Mouse (Mus musculus) heart, embryonic 16.5 days (tissue): ENCODE data around the gene Mef2a. TPM values are rescaled to one million over a fixed set of nuclear protein-coding genes. Genes with fewer than 3 reads are reported as not detected.

Experiments used
- ATAC-seq: fragments of 200-750 bp; cut with Nextera tagmentation; replicated peaks from 2 replicates; pipeline ENCODE4 v1.8.0; 2017; ENCODE audit warnings: moderate number of reproducible peaks; ENCODE audit not compliant: insufficient read depth, low FRiP score; ENCODE audit errors: extremely low read depth
- H3K27ac ChIP-seq: fragments of 300-500 bp; sonication (generic); 2 replicates; pipeline ENCODE4 v1.5.1; 2014; ENCODE audit warnings: mild to moderate bottlenecking, low read length, control low read depth, moderate library complexity
- H3K27me3 ChIP-seq: fragments of 300-500 bp; sonication (generic); 2 replicates; pipeline ENCODE4 v1.6.1; 2014; ENCODE audit warnings: low read length, mixed read lengths; ENCODE audit not compliant: control insufficient read depth, insufficient read depth
- H3K36me3 ChIP-seq: fragments of 300-500 bp; sonication (generic); 2 replicates; pipeline ENCODE4 v1.6.1; 2014; ENCODE audit not compliant: control insufficient read depth, insufficient read depth
- H3K4me1 ChIP-seq: fragments of 300-500 bp; sonication (generic); 2 replicates; pipeline ENCODE4 v1.6.1; 2014; ENCODE audit warnings: low read length, mixed read lengths; ENCODE audit not compliant: control insufficient read depth, insufficient read depth
- H3K4me2 ChIP-seq: fragments of 300-500 bp; sonication (generic); 2 replicates; pipeline ENCODE4 v1.6.1; 2014; ENCODE audit warnings: low read depth, mild to moderate bottlenecking, control low read depth, low read length
- H3K4me3 ChIP-seq: fragments of 300-500 bp; sonication (generic); 2 replicates; pipeline ENCODE4 v1.5.1; 2014; ENCODE audit warnings: mild to moderate bottlenecking, control low read depth, low read length
- H3K9ac ChIP-seq: fragments of 300-500 bp; sonication (generic); 2 replicates; pipeline ENCODE4 v1.6.1; 2014; ENCODE audit warnings: low read length, control low read depth
- H3K9me3 ChIP-seq: fragments of 300-500 bp; sonication (generic); replicated peaks from 2 replicates; pipeline ENCODE4 v1.6.1; 2016; ENCODE audit warnings: low read length; ENCODE audit not compliant: control insufficient read depth
- WGBS: fragments of 180-500 bp; shearing (Covaris S2); extraction: QIAGEN DNeasy Blood & Tissue Kit; methylation state at CpG from one replicate; pipeline ENCODE4 v1.1.7; 2014; 5-methylcytosine and 5-hydroxymethylcytosine counted together
- polyA plus RNA-seq: library from polyadenylated mRNA; unstranded; fragments of >200 nt; fragmentation: Nextera tagmentation; extraction: Ambion mirVana; gene quantifications from 2 replicates; pipeline ENCODE4 v1.2.1, GENCODE M21; 2015

Mef2a gene
- polyA plus RNA-seq, 1 experiment from 2014 or later = 119 TPM

GRCm38 (mm10) chr7:67352989-67353388, 19.7 kb downstream of the Mef2a start:
- Histone ChIP-seq H3K36me3 (peaks cover 10% of the 10 kb centered on the region; the same call in 1 of the 2 replicates), H3K4me1 (0 out of 2 replicates have a peak, but pooled peaks cover 3% of the 10 kb centered on the region), H3K4me2 (no peak overlapping the region), H3K27me3 (no peaks in the 10 kb centered on the region), H3K4me3 (no peak overlapping the region), H3K9me3 (0 out of 2 replicates have a peak, but pooled peaks cover 2% of the 10 kb centered on the region), H3K9ac (no peak overlapping the region), H3K27ac (no peak overlapping the region)
- 72% methylated on average over 4 of the region's 4 CpGs for WGBS
- ATAC-seq = no peak

GRCm38 (mm10) chr7:67344443-67344842, 28.2 kb downstream of the Mef2a start:
- no peak for ATAC-seq
- no peaks in the 10 kb centered on the region for H3K9me3 ChIP-seq
- 97% methylated on average over 1 of the region's 1 CpGs for WGBS

DNA sequence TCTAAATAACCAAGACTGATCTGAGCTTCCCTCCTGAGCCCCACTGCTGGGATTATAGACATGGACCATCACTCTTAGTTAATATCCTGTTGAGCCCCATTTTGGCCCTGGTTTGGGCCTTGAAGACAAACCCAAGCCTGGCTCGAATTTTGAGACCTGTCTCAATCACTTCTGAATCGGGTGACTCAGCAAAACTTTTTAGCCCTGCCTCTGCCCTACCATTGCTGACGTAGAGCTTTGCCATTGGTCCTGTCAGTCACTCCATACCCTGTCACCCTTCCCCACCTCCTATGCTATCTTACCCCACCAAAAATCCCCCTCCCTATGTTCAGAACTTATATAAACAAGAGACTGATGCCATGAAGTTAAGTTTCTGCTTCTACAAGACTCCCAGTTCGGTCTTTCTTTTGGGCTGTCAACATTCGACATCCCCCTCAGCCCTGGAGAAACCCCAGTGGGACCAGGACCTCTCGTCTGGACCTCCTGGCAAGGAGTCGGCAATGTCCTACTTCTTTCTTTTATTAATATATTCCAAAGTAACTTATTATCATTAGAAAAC, 30.5 kb downstream of the Mef2a start:
- no peak for ATAC-seq
- H3K4me2 ChIP-seq = no peak overlapping the region
- no peaks in the 10 kb centered on the region for H3K9me3 ChIP-seq
- WGBS = 83% methylated on average over 7 of the region's 7 CpGs
- H3K4me3 ChIP-seq = no peak overlapping the region
- H3K27me3 ChIP-seq = no peaks in the 10 kb centered on the region
- no peak overlapping the region for H3K27ac ChIP-seq
- peaks cover 5% of the 10 kb centered on the region for H3K36me3 ChIP-seq
- H3K9ac ChIP-seq = no peak overlapping the region
- H3K4me1 ChIP-seq = peaks cover 3% of the 10 kb centered on the region

More at GRCm38 (mm10) chr7:67344443-67344842, 28.2 kb downstream of the Mef2a start:
- Histone ChIP-seq H3K27ac (no peak overlapping the region), H3K36me3 (peaks cover 7% of the 10 kb centered on the region), H3K9ac (no peak overlapping the region), H3K4me2 (no peak overlapping the region), H3K4me3 (no peak overlapping the region), H3K4me1 (no peaks in the 10 kb centered on the region), H3K27me3 (no peaks in the 10 kb centered on the region)

DNA sequence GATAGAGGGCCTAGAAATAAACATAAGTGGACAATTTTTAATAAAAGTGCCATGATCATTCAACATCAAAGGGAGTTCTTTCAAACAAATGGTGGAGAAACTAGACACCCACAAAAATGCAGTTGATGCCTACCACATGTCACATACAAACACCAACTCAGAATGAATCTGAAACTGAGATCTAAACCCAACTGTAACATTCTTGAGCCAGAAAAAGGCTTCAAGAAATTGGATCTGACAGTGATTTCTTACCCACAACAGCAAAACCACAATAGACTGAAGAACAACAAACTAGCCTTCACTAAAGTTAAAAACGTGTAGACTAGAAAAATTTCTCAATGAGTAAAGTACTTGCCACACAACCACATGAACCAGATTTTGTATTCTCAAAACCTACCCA, 52.3 kb downstream of the Mef2a start:
- Histone ChIP-seq H3K36me3 (peaks cover 2% of the 10 kb centered on the region; the same call in 1 of the 2 replicates), H3K9me3 (no peaks in the 10 kb centered on the region), H3K9ac (no peak overlapping the region), H3K4me1 (peaks cover 2% of the 10 kb centered on the region; the same call in 1 of the 2 replicates), H3K4me2 (no peak overlapping the region), H3K27ac (no peak overlapping the region), H3K27me3 (no peaks in the 10 kb centered on the region), H3K4me3 (no peak overlapping the region)
- ATAC-seq = no peak
- WGBS = 69% methylated on average over 1 of the region's 1 CpGs

- no peak for ATAC-seq
- no peaks in the 10 kb centered on the region for H3K27me3 ChIP-seq
- peaks cover 3% of the 10 kb centered on the region; the same call in 1 of the 2 replicates for H3K36me3 ChIP-seq
- H3K9ac ChIP-seq = no peak overlapping the region
- H3K9me3 ChIP-seq = no peaks in the 10 kb centered on the region
- no peak overlapping the region for H3K4me2 ChIP-seq
- peaks cover 2% of the 10 kb centered on the region; the same call in 1 of the 2 replicates for H3K4me1 ChIP-seq
- H3K4me3 ChIP-seq = no peak overlapping the region
- H3K27ac ChIP-seq = no peak overlapping the region
Observed at GRCm38 (mm10) chr7:67318697-67319096, 54.0 kb downstream of the Mef2a start.

DNA sequence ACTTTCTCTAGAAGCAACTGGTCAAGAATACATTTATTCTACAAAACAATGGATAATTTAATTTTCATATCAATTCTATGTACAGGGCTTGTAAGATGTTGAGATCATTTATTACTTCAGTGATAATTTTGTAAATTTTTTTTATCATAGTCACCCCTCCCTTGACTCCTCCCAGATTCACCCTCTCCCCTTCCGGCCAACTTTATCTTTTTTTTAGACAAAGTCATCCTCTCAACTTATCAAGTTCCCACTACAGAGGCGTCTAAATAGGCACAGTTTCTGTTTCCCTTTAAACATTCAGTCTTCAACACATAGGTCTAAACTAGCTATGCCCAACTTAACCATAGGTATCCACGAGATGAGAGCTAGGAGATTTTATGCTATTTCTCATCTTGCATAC, 59.5 kb downstream of the Mef2a start:
- Histone ChIP-seq H3K4me3 (no peak overlapping the region), H3K9me3 (no peaks in the 10 kb centered on the region), H3K27ac (no peak overlapping the region), H3K9ac (no peak overlapping the region), H3K27me3 (no peaks in the 10 kb centered on the region), H3K4me2 (no peak overlapping the region), H3K36me3 (peaks cover 4% of the 10 kb centered on the region; the same call in 1 of the 2 replicates), H3K4me1 (0 out of 2 replicates have a peak, but pooled peaks cover 2% of the 10 kb centered on the region)
- WGBS = 61% methylated on average over 3 of the region's 3 CpGs
- ATAC-seq = no peak

- no peak for ATAC-seq
- 84% methylated on average over 2 of the region's 2 CpGs for WGBS
- Histone ChIP-seq H3K27ac (no peak overlapping the region), H3K27me3 (no peaks in the 10 kb centered on the region), H3K4me1 (no peaks in the 10 kb centered on the region), H3K4me2 (no peak overlapping the region), H3K36me3 (peaks cover 2% of the 10 kb centered on the region; the same call in 1 of the 2 replicates), H3K9me3 (no peaks in the 10 kb centered on the region), H3K9ac (no peak overlapping the region), H3K4me3 (no peak overlapping the region)
Observed at GRCm38 (mm10) chr7:67310151-67310550, 62.5 kb downstream of the Mef2a start.

- no peaks in the 10 kb centered on the region for H3K9me3 ChIP-seq
- H3K27ac ChIP-seq = no peak overlapping the region
- H3K27me3 ChIP-seq = no peaks in the 10 kb centered on the region
- no peaks in the 10 kb centered on the region for H3K4me1 ChIP-seq
- no peak overlapping the region for H3K9ac ChIP-seq
- H3K36me3 ChIP-seq = 0 out of 2 replicates have a peak, but pooled peaks cover 3% of the 10 kb centered on the region
- H3K4me2 ChIP-seq = no peak overlapping the region
- 87% methylated on average over 2 of the region's 2 CpGs for WGBS
- H3K4me3 ChIP-seq = no peak overlapping the region
- no peak for ATAC-seq
Observed at GRCm38 (mm10) chr7:67308102-67308501, 64.6 kb downstream of the Mef2a start.

GRCm38 (mm10) chr7:67307078-67307477, 65.6 kb downstream of the Mef2a start:
- H3K36me3 ChIP-seq = 0 out of 2 replicates have a peak, but pooled peaks cover 3% of the 10 kb centered on the region

More at GRCm38 (mm10) chr7:67307078-67307477, 65.6 kb downstream of the Mef2a start:
- WGBS = 95% methylated on average over 3 of the region's 3 CpGs
- no peak overlapping the region for H3K4me2 ChIP-seq
- no peak overlapping the region for H3K9ac ChIP-seq
- no peaks in the 10 kb centered on the region for H3K4me1 ChIP-seq
- H3K4me3 ChIP-seq = no peak overlapping the region
- no peak for ATAC-seq
- no peak overlapping the region for H3K27ac ChIP-seq
- no peaks in the 10 kb centered on the region for H3K27me3 ChIP-seq
- H3K9me3 ChIP-seq = no peaks in the 10 kb centered on the region
